In genomic region chr8:126539355-126540093, GRCm38 (mm10) we compare ENCODE assay signal across 8 mouse cellular contexts. TPM values are rescaled to one million over a fixed set of nuclear protein-coding genes. Genes with fewer than 3 reads are reported as not detected.
DNase-seq lines count a peak whose midpoint lies in the region; ATAC-seq and TF ChIP-seq lines count a peak whose summit lies in the region.

No protein-coding gene starts in this region.

- H3K9me3 ChIP-seq in liver, embryonic 11.5 days (ENCODE audit: control insufficient read depth, low read length) = no peaks in the 10 kb centered on the region
- H3K9me3 ChIP-seq in embryonic facial prominence, embryonic 12.5 days = no peaks in the 10 kb centered on the region
- no peaks in the 10 kb centered on the region for H3K9me3 ChIP-seq in heart, postnatal 0 days (replicated peaks; ENCODE audit: control insufficient read depth, low read length)
- H3K9me3 ChIP-seq in limb, embryonic 15.5 days = no peaks in the 10 kb centered on the region

- no peak overlapping the region for H3K27ac ChIP-seq in liver, embryonic 11.5 days (ENCODE audit: low read depth, low read length)
- H3K27ac ChIP-seq in embryonic facial prominence, embryonic 12.5 days = peak overlapping the region; percentile 80; the same call in 1 of the 2 replicates
- peak overlapping the region; percentile 79 for H3K27ac ChIP-seq in heart, postnatal 0 days (ENCODE audit: low read depth)
- H3K27ac ChIP-seq in limb, embryonic 15.5 days = peak overlapping the region; percentile 63; the same call in 1 of the 2 replicates
- H3K27ac ChIP-seq in olfactory bulb, adult 2 months (ENCODE audit: insufficient read depth, low read depth, low read length) = peak overlapping the region; percentile 88

- 63% methylated on average over 10 of the region's 10 CpGs for WGBS in liver, embryonic 11.5 days
- 64% methylated on average over 10 of the region's 10 CpGs for WGBS in embryonic facial prominence, embryonic 12.5 days
- 36% methylated on average over 10 of the region's 10 CpGs for WGBS in heart, postnatal 0 days
- WGBS in limb, embryonic 15.5 days = 55% methylated on average over 10 of the region's 10 CpGs
- WGBS in olfactory bulb, adult 2 months = 42% methylated on average over 10 of the region's 10 CpGs

- DNase-seq in liver = peak; percentile 28
- DNase-seq in liver, embryonic 11.5 days (ENCODE audit: low spot score) = no peak
- DNase-seq in heart, postnatal 0 days (ENCODE audit: low spot score) = peak; percentile 76
- DNase-seq in frontal cortex, postnatal 10 days (ENCODE audit: low spot score in 2 of 2) = no peak

- no peak overlapping the region for H3K9ac ChIP-seq in liver, embryonic 11.5 days (ENCODE audit: low read depth, low read length)
- H3K9ac ChIP-seq in embryonic facial prominence, embryonic 12.5 days = no peak overlapping the region
- H3K9ac ChIP-seq in heart, postnatal 0 days (replicated peaks; ENCODE audit: low read depth, low read length) = no peak overlapping the region
- H3K9ac ChIP-seq in limb, embryonic 15.5 days = no peak overlapping the region

- no peak for TF ChIP-seq EP300 in heart, postnatal 0 days (IDR thresholded peaks at IDR 0.05; ENCODE audit: low read depth)

- ATAC-seq in liver, embryonic 11.5 days (replicated peaks; ENCODE audit: low FRiP score) = no peak; the same call in 1 of the 2 replicates
- no peak for ATAC-seq in embryonic facial prominence, embryonic 12.5 days (ENCODE audit: insufficient number of reproducible peaks, insufficient read depth, low FRiP score, low TSS enrichment)
- peak; percentile 57 for ATAC-seq in heart, postnatal 0 days (ENCODE audit: insufficient read depth, low read depth)
- ATAC-seq in limb, embryonic 15.5 days (ENCODE audit: insufficient number of reproducible peaks, low FRiP score, low TSS enrichment, low read depth) = peak; percentile 45; the same call in 1 of the 2 replicates
- ATAC-seq in erythroblast, adult 5-6 weeks (replicated peaks; ENCODE audit: low FRiP score, poor library complexity, severe bottlenecking) = no peak

- TF ChIP-seq CTCF in heart, postnatal 0 days (IDR thresholded peaks at IDR 0.05; ENCODE audit: low read depth) = no peak
- no peak for TF ChIP-seq CTCF in olfactory bulb, adult 2 months (IDR thresholded peaks at IDR 0.05; ENCODE audit: insufficient read depth, low read depth, low read length)

- no peaks in the 10 kb centered on the region for H3K27me3 ChIP-seq in liver, embryonic 11.5 days (replicated peaks; ENCODE audit: control insufficient read depth, insufficient read depth, low read length)
- H3K27me3 ChIP-seq in embryonic facial prominence, embryonic 12.5 days = no peaks in the 10 kb centered on the region
- no peaks in the 10 kb centered on the region for H3K27me3 ChIP-seq in heart, postnatal 0 days (ENCODE audit: control insufficient read depth, insufficient read depth, low read length)
- H3K27me3 ChIP-seq in limb, embryonic 15.5 days = no peaks in the 10 kb centered on the region

- H3K4me1 ChIP-seq in liver, embryonic 11.5 days (replicated peaks; ENCODE audit: control insufficient read depth, insufficient read depth, low read length) = peaks cover 23% of the 10 kb centered on the region
- H3K4me1 ChIP-seq in embryonic facial prominence, embryonic 12.5 days = peaks cover 44% of the 10 kb centered on the region
- peaks cover 55% of the 10 kb centered on the region for H3K4me1 ChIP-seq in heart, postnatal 0 days (ENCODE audit: control insufficient read depth, insufficient read depth)
- peaks cover 44% of the 10 kb centered on the region for H3K4me1 ChIP-seq in limb, embryonic 15.5 days
- H3K4me1 ChIP-seq in olfactory bulb, adult 2 months (ENCODE audit: control insufficient read depth, insufficient read depth, low read length) = peaks cover 39% of the 10 kb centered on the region

- H3K36me3 ChIP-seq in liver, embryonic 11.5 days (ENCODE audit: control insufficient read depth, insufficient read depth, low read length) = no peaks in the 10 kb centered on the region
- no peaks in the 10 kb centered on the region for H3K36me3 ChIP-seq in embryonic facial prominence, embryonic 12.5 days
- H3K36me3 ChIP-seq in heart, postnatal 0 days (replicated peaks; ENCODE audit: control insufficient read depth, insufficient read depth, low read length) = no peaks in the 10 kb centered on the region
- H3K36me3 ChIP-seq in limb, embryonic 15.5 days = no peaks in the 10 kb centered on the region

- H3K4me2 ChIP-seq in liver, embryonic 11.5 days = no peak overlapping the region
- H3K4me2 ChIP-seq in embryonic facial prominence, embryonic 12.5 days (replicated peaks) = no peak overlapping the region
- no peak overlapping the region for H3K4me2 ChIP-seq in heart, postnatal 0 days (ENCODE audit: low read depth, low read length)
- H3K4me2 ChIP-seq in limb, embryonic 15.5 days = no peak overlapping the region

- no peak for TF ChIP-seq POLR2A in olfactory bulb, adult 2 months (IDR thresholded peaks at IDR 0.05; ENCODE audit: insufficient read depth, low read depth, low read length)

- no peak overlapping the region for H3K4me3 ChIP-seq in liver, embryonic 11.5 days (ENCODE audit: low read depth, low read length)
- H3K4me3 ChIP-seq in embryonic facial prominence, embryonic 12.5 days = no peak overlapping the region
- H3K4me3 ChIP-seq in heart, postnatal 0 days (ENCODE audit: low read depth, low read length) = no peak overlapping the region
- H3K4me3 ChIP-seq in limb, embryonic 15.5 days = no peak overlapping the region
- no peak overlapping the region for H3K4me3 ChIP-seq in olfactory bulb, adult 2 months (ENCODE audit: insufficient read depth, low read depth, low read length)

RNA-seq across cellular contexts. Expression of gene Irf2bp2, which starts 54.3 kb away (rescaled TPM):
- 5.9 and 7.3 TPM in 2 replicates for polyA plus RNA-seq in liver, embryonic 11.5 days (2014; fragmentation: Nextera tagmentation; extraction: Ambion mirVana)
- polyA plus RNA-seq in embryonic facial prominence, embryonic 12.5 days (2016; fragmentation: Nextera tagmentation; extraction: Ambion mirVana) = 11.5 and 12.0 TPM in 2 replicates
- 132 and 175 TPM in 2 replicates for total RNA-seq in heart, postnatal 0 days (2014; rRNA removed; ENCODE audit: low replicate concordance)
- polyA plus RNA-seq in heart, postnatal 0 days (2015; fragmentation: Nextera tagmentation; extraction: Ambion mirVana) = 9.6 and 9.8 TPM in 2 replicates
- 11.0 and 12.8 TPM in 2 replicates for polyA plus RNA-seq in limb, embryonic 15.5 days (2015; fragmentation: Nextera tagmentation; extraction: Ambion mirVana)
- not detected in 2 replicates for polyA plus RNA-seq in olfactory bulb, adult 2 months (2012; ENCODE audit: insufficient read depth, insufficient read length, low replicate concordance, missing spikeins)
- 21.3 and 34.7 TPM in 2 replicates for total RNA-seq in erythroblast, adult 5-6 weeks (2015; ENCODE audit: low replicate concordance)
- total RNA-seq in erythroblast, adult 5-6 weeks (2017; ENCODE audit: low replicate concordance) = 19.5 and 25.1 TPM in 2 replicates

Comparison
In these comparisons a context has a peak if more than half of its experiments do, and no peak if none do; other contexts are left out.
1. DNase-seq: peak in liver (single experiment) and heart, postnatal 0 days (single experiment); none in liver, embryonic 11.5 days (single experiment) and frontal cortex, postnatal 10 days (0 of 2).
2. ATAC-seq: peak in heart, postnatal 0 days (single experiment) and limb, embryonic 15.5 days (single experiment); none in liver, embryonic 11.5 days (single experiment), embryonic facial prominence, embryonic 12.5 days (single experiment) and erythroblast, adult 5-6 weeks (single experiment).